Mouse (Mus musculus): Measurements from ENCODE around the gene St6galnac3. TPM values are rescaled to one million over a fixed set of nuclear protein-coding genes. Genes with fewer than 3 reads are reported as not detected.

The St6galnac3 gene
- polyA plus RNA-seq, 1 experiment = 8.4 TPM

GRCm38 (mm10) chr3:153337779-153338178 lies 387.2 kb downstream of the St6galnac3 start:
- TF ChIP-seq CTCF (IDR thresholded peaks at IDR 0.05; ENCODE audit: insufficient read depth, low read length) = no peak
- no peak for TF ChIP-seq POLR2A (IDR thresholded peaks at IDR 0.05; ENCODE audit: borderline replicate concordance, extremely low read depth, low read depth, low read length)
- no peaks in the 10 kb centered on the region for H3K4me1 ChIP-seq (ENCODE audit: control insufficient read depth, insufficient read depth, low read length)
- WGBS = 77% methylated on average over 3 of the region's 3 CpGs
- no peak for DNase-seq
- no peak overlapping the region for H3K4me3 ChIP-seq (replicated peaks; ENCODE audit: extremely low read depth, low read depth, low read length)

DNA sequence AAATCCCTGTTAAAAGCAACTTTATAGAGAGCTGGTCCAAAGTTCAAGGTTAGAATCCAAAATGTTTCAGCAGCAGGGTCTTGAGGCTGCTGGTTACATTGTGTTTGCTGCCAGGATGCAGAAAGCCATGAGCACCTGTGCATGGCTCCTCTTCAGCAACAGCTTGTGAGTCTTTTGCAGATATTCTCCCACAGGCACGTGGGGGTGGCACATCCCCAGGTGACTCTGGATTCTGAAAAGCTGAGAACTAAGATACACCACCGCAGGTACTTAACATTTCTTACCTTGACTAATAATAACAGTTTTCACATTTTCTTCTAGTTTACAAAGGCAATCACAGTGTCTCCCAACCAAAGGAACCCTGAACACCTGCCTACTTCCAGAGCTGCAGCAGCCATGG lies 387.8 kb downstream of the St6galnac3 start:
- WGBS = 96% methylated on average over 2 of the region's 2 CpGs
- no peak for DNase-seq
- Histone ChIP-seq H3K4me3 (replicated peaks; ENCODE audit: extremely low read depth, low read depth, low read length) (no peak overlapping the region), H3K4me1 (ENCODE audit: control insufficient read depth, insufficient read depth, low read length) (no peaks in the 10 kb centered on the region)
- TF ChIP-seq CTCF (IDR thresholded peaks at IDR 0.05; ENCODE audit: insufficient read depth, low read length) (no peak), POLR2A (IDR thresholded peaks at IDR 0.05; ENCODE audit: borderline replicate concordance, extremely low read depth, low read depth, low read length) (no peak)

DNA sequence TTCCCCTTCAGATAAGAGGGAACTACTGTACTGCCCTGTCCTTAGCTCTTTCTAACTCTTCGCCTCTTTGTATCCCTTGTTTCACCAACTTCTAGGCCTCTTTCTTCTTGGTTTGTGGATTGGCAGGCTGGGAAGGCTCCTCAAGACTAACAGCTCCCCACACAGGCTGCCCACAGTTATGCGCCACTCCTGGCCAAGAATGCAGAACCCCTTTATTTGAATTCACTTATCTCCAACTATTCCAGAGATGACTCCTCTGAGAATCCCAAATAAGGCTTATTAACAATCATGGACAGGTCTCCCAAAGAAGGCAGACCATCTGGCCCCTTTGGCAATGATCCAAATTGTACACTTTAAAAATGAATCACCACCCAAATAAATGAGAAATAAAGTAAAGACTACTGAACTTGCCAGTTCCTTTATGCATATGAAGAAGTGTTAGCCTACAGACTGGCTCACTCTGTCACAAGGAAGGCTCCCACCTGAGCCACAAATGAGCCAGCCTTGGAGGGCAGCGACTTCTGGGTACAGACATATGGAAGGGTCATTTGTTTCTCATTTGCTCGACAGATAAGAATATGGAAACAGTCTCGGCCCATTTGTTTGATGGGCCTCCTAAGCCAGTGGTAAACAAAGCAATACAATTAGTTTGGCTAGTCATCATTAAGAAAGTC lies 390.7 kb downstream of the St6galnac3 start:
- 67% methylated on average over 5 of the region's 5 CpGs for WGBS

DNA sequence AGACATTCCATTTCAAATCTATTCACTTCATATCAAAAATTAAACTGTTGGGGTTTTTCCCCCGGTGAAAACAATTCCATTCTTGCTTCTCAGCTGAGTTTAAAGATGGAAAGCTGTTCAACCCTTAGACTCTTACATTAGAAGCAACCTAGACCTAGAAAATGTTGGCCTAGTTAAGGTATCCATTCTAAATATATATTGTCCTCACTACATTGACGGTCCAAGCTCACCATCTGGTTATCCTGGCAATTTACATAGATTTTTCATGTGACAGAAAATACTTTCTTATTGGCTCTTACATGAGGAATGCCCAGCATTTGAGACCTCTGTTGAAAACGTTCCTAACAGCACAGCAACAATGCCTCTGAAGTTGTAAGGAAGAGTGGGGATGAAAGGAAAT lies 400.7 kb downstream of the St6galnac3 start:
- TF ChIP-seq CTCF (IDR thresholded peaks at IDR 0.05; ENCODE audit: insufficient read depth, low read length) = no peak
- no peak for TF ChIP-seq POLR2A (IDR thresholded peaks at IDR 0.05; ENCODE audit: borderline replicate concordance, extremely low read depth, low read depth, low read length)
- 70% methylated on average over 3 of the region's 3 CpGs for WGBS
- Histone ChIP-seq H3K4me1 (ENCODE audit: control insufficient read depth, insufficient read depth, low read length) (no peaks in the 10 kb centered on the region), H3K4me3 (replicated peaks; ENCODE audit: extremely low read depth, low read depth, low read length) (no peak overlapping the region)
- no peak for DNase-seq

More for the DNA sequence above, 390.7 kb downstream of the St6galnac3 start:
- no peak for DNase-seq
- TF ChIP-seq CTCF (IDR thresholded peaks at IDR 0.05; ENCODE audit: insufficient read depth, low read length) = no peak
- no peak for TF ChIP-seq POLR2A (IDR thresholded peaks at IDR 0.05; ENCODE audit: borderline replicate concordance, extremely low read depth, low read depth, low read length)
- H3K4me3 ChIP-seq (replicated peaks; ENCODE audit: extremely low read depth, low read depth, low read length) = no peak overlapping the region
- no peaks in the 10 kb centered on the region for H3K4me1 ChIP-seq (ENCODE audit: control insufficient read depth, insufficient read depth, low read length)

DNA sequence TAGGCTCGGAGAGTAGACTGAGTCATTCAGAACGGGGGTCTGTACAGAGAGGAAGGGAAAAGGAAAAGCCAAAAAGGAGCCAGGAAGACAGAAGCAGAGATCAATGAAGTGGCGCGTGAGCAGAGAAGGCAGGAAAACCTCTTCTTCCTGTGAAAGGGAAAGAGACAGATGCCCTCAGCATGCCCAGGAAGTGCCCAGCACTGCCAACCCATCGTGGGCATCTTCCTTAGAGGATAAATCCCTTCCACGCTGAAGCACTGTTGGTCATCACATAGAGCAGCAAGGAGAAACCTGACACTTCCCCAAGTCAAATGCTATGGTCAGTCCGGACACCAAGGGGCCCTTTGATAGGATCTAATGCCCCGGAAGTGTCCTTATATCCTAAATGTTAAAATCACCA lies 401.5 kb downstream of the St6galnac3 start:
- TF ChIP-seq CTCF (IDR thresholded peaks at IDR 0.05; ENCODE audit: insufficient read depth, low read length) = no peak
- TF ChIP-seq POLR2A (IDR thresholded peaks at IDR 0.05; ENCODE audit: borderline replicate concordance, extremely low read depth, low read depth, low read length) = no peak
- WGBS = 61% methylated on average over 8 of the region's 8 CpGs

DNA sequence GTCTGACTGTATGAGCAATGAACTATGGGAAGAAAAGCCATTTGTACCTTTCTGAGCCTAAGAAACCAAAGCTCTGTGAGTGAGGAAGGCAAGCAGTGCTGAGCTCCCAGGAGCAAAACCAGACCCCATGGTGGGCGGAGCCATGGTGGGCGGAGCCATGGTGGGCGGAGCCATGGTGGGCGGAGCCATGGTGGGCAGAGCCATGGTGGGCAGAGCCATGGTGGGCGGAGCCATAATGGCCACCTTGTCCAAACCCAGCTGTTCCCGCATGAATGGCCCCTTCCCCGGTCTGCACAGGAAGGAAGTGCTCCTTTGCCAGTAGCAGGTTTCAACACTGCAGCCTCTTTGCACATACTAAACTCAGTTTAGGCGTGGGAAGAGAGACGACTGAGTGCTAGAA lies 411.4 kb downstream of the St6galnac3 start:
- 61% methylated on average over 9 of the region's 9 CpGs for WGBS
- no peak for TF ChIP-seq CTCF (IDR thresholded peaks at IDR 0.05; ENCODE audit: insufficient read depth, low read length)
- Histone ChIP-seq H3K4me3 (replicated peaks; ENCODE audit: extremely low read depth, low read depth, low read length) (no peak overlapping the region), H3K4me1 (ENCODE audit: control insufficient read depth, insufficient read depth, low read length) (no peaks in the 10 kb centered on the region)
- DNase-seq = no peak

More for the DNA sequence above, 401.5 kb downstream of the St6galnac3 start:
- no peak for DNase-seq
- no peaks in the 10 kb centered on the region for H3K4me1 ChIP-seq (ENCODE audit: control insufficient read depth, insufficient read depth, low read length)
- H3K4me3 ChIP-seq (replicated peaks; ENCODE audit: extremely low read depth, low read depth, low read length) = no peak overlapping the region

- no peak for DNase-seq
- TF ChIP-seq POLR2A (IDR thresholded peaks at IDR 0.05; ENCODE audit: borderline replicate concordance, extremely low read depth, low read depth, low read length) (no peak), CTCF (IDR thresholded peaks at IDR 0.05; ENCODE audit: insufficient read depth, low read length) (no peak)
- 69% methylated on average over 9 of the region's 9 CpGs for WGBS
- no peaks in the 10 kb centered on the region for H3K4me1 ChIP-seq (ENCODE audit: control insufficient read depth, insufficient read depth, low read length)
- H3K4me3 ChIP-seq (replicated peaks; ENCODE audit: extremely low read depth, low read depth, low read length) = no peak overlapping the region
Observed at GRCm38 (mm10) chr3:153313167-153313566, 411.8 kb downstream of the St6galnac3 start.

DNA sequence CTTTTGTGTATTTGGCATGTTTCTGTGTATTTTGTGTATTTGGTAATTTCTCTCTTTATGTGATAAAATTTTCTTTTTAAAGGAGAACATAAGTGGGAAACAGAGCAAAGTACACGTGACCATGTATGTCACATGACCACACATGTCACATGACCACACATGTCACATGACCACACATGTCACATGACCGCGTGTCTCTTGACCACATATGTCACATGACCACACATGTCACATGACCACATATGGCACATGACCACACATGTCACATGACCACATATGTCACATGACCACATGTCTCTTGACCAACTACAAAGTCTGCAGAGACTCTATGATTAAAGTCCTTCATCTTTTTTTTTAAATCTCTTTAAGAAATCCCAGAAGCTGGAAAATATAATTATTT lies 413.0 kb downstream of the St6galnac3 start:
- TF ChIP-seq POLR2A (IDR thresholded peaks at IDR 0.05; ENCODE audit: borderline replicate concordance, extremely low read depth, low read depth, low read length) (no peak), CTCF (IDR thresholded peaks at IDR 0.05; ENCODE audit: insufficient read depth, low read length) (no peak)

DNA sequence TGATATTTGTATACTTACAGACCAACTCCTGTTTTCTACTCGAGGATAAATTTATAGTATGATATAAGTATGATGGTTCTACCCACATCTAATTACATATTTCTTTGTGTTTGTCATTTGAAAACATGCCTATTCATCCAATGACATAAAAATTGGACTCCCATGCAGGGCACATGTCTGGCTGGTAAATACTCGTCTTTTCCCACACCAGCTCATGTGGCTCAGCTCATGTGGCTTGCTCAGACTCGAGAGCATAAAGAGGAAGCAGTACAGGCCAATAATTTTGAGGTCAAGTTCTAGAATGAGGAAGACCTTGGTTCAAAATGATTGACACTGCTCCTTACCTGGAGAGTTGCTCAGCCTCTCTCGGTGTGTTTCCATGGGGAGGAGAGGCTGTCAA lies 416.6 kb downstream of the St6galnac3 start:
- Histone ChIP-seq H3K4me3 (replicated peaks; ENCODE audit: extremely low read depth, low read depth, low read length) (no peak overlapping the region), H3K4me1 (ENCODE audit: control insufficient read depth, insufficient read depth, low read length) (no peaks in the 10 kb centered on the region)
- DNase-seq = no peak
- WGBS = 68% methylated on average over 4 of the region's 4 CpGs
- TF ChIP-seq POLR2A (IDR thresholded peaks at IDR 0.05; ENCODE audit: borderline replicate concordance, extremely low read depth, low read depth, low read length) (no peak), CTCF (IDR thresholded peaks at IDR 0.05; ENCODE audit: insufficient read depth, low read length) (no peak)

More for the DNA sequence above, 413.0 kb downstream of the St6galnac3 start:
- WGBS = 90% methylated on average over 3 of the region's 3 CpGs
- no peak overlapping the region for H3K4me3 ChIP-seq (replicated peaks; ENCODE audit: extremely low read depth, low read depth, low read length)
- DNase-seq = no peak
- H3K4me1 ChIP-seq (ENCODE audit: control insufficient read depth, insufficient read depth, low read length) = no peaks in the 10 kb centered on the region

DNA sequence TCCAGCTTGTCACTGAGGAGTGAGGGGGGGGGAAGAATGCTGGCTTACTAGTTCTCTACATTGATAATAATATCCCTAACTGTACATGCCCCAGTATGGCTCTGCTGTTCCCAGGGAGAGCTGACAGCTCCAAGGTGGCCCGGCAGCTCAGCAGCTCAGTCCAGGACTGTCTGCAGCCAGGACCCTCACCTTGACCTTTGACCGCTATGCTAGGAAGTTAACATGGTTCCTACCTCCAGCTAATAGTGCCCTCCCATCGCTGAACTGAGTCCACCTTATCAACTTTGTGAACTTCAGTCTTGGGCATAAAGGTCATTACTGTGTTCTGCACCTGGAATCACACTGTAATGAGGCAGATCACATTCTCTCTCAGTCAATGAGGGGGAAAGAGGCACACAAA lies 419.8 kb downstream of the St6galnac3 start:
- Histone ChIP-seq H3K4me3 (replicated peaks; ENCODE audit: extremely low read depth, low read depth, low read length) (no peak overlapping the region), H3K4me1 (ENCODE audit: control insufficient read depth, insufficient read depth, low read length) (no peaks in the 10 kb centered on the region)
- 77% methylated on average over 3 of the region's 3 CpGs for WGBS
- DNase-seq = no peak
- TF ChIP-seq CTCF (IDR thresholded peaks at IDR 0.05; ENCODE audit: insufficient read depth, low read length) (no peak), POLR2A (IDR thresholded peaks at IDR 0.05; ENCODE audit: borderline replicate concordance, extremely low read depth, low read depth, low read length) (no peak)

Measured in lung, adult 2 months (tissue).